Mouse (Mus musculus): ENCODE measurements around the gene Hacl1. TPM values are rescaled to one million over a fixed set of nuclear protein-coding genes. Genes with fewer than 3 reads are reported as not detected.

Gene Hacl1
- polyA plus RNA-seq, 1 experiment from 2014 or later, result 9.9 TPM

DNA sequence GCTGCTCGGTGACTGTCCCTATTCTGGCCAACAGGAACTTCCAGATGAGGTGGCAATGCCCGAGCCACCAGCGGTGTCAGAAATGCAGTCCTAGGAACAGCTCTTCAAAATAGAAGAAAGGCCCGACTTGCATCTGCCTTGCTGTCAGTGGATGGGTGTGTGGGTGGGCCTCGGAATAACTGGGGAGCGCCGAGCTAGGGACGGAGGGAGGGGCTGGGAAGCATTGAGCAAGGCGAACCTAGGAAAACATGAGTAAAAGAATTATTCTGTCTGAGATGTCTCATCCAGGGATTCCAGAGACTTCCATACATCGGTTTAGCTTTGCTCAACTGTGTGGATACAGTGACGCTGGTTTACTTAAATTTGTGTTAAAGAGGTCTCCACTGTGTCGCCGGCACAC is 27.2 kb upstream of the Hacl1 start:
- Histone ChIP-seq H3K4me2 (no peak overlapping the region), H3K4me1 (replicated peaks) (peaks cover 52% of the 10 kb centered on the region), H3K36me3 (peaks cover 7% of the 10 kb centered on the region; the same call in 1 of the 2 replicates), H3K9ac (no peak overlapping the region), H3K9me3 (no peaks in the 10 kb centered on the region), H3K27ac (replicated peaks) (no peak overlapping the region), H3K4me3 (no peak overlapping the region), H3K27me3 (no peaks in the 10 kb centered on the region)
- 79% methylated on average over 13 of the region's 13 CpGs for WGBS
- no peak for ATAC-seq (ENCODE audit: low read depth)

DNA sequence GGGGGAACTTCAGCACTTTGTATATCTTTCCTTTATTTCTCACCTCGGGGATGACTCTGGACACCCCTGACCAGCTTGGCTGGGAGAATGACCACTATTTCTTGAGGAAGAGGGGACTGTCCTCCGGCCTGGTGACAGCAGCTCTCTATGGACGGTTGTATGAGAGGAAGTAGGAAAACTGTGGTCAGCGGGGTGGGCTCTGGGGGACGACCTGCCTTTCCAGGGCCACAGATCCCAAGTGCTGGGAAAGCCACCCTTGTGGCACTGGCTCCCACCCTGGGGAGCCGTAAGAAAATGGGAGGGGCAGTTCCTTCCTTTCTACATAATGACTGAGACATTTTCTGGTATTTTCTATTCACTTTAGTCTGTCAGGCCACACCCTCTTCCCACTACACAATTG is 26.7 kb upstream of the Hacl1 start:
- 81% methylated on average over 6 of the region's 6 CpGs for WGBS
- H3K9ac ChIP-seq, result no peak overlapping the region
- no peak for ATAC-seq (ENCODE audit: low read depth)

GRCm38 (mm10) chr14:31666931-31667705 is 26.0 kb upstream of the Hacl1 start:
- Histone ChIP-seq H3K36me3 (peaks cover 7% of the 10 kb centered on the region; the same call in 1 of the 2 replicates), H3K27me3 (no peaks in the 10 kb centered on the region), H3K4me2 (no peak overlapping the region), H3K9ac (no peak overlapping the region), H3K9me3 (no peaks in the 10 kb centered on the region), H3K27ac (replicated peaks) (no peak overlapping the region), H3K4me3 (no peak overlapping the region), H3K4me1 (replicated peaks) (peaks cover 64% of the 10 kb centered on the region)
- WGBS, result 95% methylated on average over 28 of the region's 28 CpGs
- no peak for ATAC-seq (ENCODE audit: low read depth)

More for the DNA sequence above, 26.7 kb upstream of the Hacl1 start:
- peaks cover 58% of the 10 kb centered on the region for H3K4me1 ChIP-seq (replicated peaks)
- H3K9me3 ChIP-seq, result no peaks in the 10 kb centered on the region
- peaks cover 7% of the 10 kb centered on the region; the same call in 1 of the 2 replicates for H3K36me3 ChIP-seq
- H3K4me3 ChIP-seq, result no peak overlapping the region
- H3K27me3 ChIP-seq, result no peaks in the 10 kb centered on the region
- H3K27ac ChIP-seq (replicated peaks), result no peak overlapping the region
- no peak overlapping the region for H3K4me2 ChIP-seq

DNA sequence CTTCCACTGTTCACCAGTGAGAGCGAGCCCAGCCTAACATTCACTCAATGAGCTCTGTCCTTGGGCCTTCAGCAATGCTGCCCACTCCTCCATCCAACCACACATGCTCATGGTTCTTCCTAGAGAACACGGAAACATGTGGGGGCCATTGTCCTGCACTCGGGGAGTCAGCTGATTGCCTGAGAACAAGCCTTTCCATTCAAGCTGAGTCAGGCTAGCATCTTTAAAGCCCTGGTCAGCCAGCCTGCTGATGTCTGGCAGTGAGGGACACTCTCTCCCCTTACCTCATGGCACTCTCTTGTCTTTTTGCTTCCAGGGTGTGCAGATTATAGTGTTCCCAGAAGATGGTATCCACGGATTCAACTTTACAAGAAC is 24.5 kb upstream of the Hacl1 start:
- Histone ChIP-seq H3K36me3 (peaks cover 7% of the 10 kb centered on the region; the same call in 1 of the 2 replicates), H3K9me3 (no peaks in the 10 kb centered on the region), H3K4me2 (no peak overlapping the region), H3K9ac (no peak overlapping the region), H3K4me1 (replicated peaks) (peaks cover 72% of the 10 kb centered on the region), H3K27ac (replicated peaks) (peak overlapping the region; percentile 99), H3K27me3 (no peaks in the 10 kb centered on the region), H3K4me3 (no peak overlapping the region)
- 74% methylated on average over 4 of the region's 4 CpGs for WGBS
- no peak for ATAC-seq (ENCODE audit: low read depth)

DNA sequence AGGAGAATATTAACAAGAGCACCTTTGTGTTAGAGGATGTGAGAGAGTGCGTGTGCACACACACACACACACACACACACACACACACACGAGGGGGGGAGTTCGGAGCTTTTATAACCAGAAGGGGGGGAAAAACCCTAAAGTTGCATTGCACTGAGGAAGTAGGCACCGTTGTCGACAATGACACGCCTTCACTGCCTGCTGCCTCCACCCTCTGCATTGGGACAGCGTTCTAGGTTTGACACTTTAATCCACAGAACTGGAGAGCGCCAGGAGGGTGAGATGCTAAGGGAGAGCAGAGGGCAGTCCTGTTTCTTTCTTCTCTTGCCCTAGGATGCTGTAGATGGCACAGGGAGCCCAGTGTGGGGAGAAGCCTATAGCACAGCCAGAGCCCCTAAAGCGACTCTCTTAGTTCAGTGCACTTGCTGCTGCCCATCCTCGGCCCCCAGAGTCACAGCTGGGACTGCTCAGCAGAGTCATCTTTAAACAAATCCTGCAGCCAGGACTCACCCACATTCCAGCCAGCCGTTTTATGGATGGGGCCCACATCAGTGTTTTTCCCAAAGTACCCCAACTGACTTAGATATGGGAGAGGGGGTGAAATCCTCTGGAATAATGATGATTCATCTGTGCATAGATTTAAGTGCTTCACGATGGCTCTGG is 23.9 kb upstream of the Hacl1 start:
- ATAC-seq (ENCODE audit: low read depth), result no peak
- peaks cover 73% of the 10 kb centered on the region for H3K4me1 ChIP-seq (replicated peaks)
- H3K27me3 ChIP-seq, result no peaks in the 10 kb centered on the region
- H3K9ac ChIP-seq, result 0 out of 2 replicates have a peak overlapping the region, but pooled peaks have one; percentile 45
- no peaks in the 10 kb centered on the region for H3K9me3 ChIP-seq
- H3K36me3 ChIP-seq, result peaks cover 7% of the 10 kb centered on the region; the same call in 1 of the 2 replicates
- H3K4me2 ChIP-seq, result no peak overlapping the region
- 50% methylated on average over 12 of the region's 12 CpGs for WGBS
- peak overlapping the region; percentile 99 for H3K27ac ChIP-seq (replicated peaks)
- H3K4me3 ChIP-seq, result no peak overlapping the region

DNA sequence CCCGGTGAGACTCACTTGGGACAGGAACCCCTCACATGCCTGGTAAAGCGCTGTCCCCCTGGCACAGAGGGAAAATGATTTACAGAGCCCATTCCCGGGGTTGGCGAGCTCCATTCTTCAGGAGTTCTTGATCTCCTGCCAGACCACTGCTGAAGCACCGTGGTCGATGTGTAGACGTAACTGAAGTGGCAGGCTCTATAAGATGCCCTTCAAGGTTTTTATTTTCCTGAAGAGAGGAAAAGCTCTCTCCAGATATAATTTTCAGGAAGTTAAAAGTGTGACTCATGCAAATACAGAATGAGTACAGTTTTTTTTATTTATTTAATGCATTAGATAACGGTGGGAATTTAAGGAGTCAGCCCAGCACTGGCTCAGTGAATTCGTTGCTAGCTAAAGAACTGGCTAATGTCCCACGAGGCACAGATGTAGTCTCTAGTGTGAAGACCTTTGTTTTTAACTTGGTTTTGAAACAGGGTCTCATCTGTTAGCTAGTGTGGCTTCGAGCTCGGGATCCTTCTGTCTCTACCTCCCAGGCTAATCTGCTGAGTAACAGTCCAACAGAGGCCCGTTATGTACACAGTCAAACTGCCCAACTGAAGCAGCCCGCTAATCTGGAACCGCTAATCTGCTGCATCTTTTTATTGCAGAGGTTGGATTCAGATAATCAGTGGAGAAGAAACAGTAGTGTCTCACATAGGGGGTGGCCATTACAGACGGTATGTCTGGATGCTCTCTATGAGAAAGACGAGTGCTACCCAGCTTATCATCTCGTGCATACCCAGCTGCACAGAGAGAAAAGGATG is 23.2 kb upstream of the Hacl1 start:
- no peak overlapping the region for H3K9ac ChIP-seq

DNA sequence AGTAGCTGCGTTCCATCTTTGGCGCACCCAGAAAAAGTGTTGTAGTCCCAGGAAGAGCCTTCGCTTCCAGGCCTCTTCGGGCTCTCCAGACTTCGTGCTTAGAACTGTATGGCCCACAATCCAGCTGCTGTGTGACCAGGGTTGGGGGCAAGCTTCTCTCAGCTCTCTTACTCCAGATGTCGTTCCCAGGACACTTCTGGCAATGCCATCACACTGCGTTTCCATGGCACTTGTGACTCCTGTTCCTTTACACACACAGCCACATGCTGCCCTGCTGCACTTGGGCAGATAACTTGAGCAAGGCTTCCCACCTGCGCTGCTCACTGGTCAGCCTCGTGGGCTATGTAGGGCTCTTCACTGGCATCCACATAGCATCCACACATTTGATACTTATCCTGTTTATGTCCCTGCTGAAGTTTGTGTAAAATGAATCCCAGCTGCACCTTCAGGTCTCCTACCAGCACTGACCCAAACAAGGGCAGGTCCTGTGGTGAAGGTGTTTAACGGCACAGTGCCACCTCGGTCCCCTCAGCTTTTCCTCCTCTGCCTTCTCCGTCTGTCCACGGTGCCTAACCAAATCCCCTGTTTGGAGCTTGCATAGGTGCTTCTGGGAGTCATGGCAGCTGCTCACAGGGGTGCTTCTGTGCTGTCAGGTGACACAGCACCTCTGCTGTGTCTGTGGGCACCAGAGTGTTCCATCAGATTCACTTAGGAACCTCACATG is 22.5 kb upstream of the Hacl1 start:
- Histone ChIP-seq H3K9me3 (no peaks in the 10 kb centered on the region), H3K9ac (no peak overlapping the region; the same call in 1 of the 2 replicates), H3K4me3 (no peak overlapping the region), H3K36me3 (peaks cover 7% of the 10 kb centered on the region; the same call in 1 of the 2 replicates), H3K27me3 (no peaks in the 10 kb centered on the region), H3K4me2 (no peak overlapping the region; the same call in 1 of the 2 replicates), H3K27ac (replicated peaks) (peak overlapping the region; percentile 99), H3K4me1 (replicated peaks) (peaks cover 74% of the 10 kb centered on the region)
- ATAC-seq (ENCODE audit: low read depth), result no peak
- WGBS, result 85% methylated on average over 13 of the region's 13 CpGs

More for the DNA sequence above, 23.2 kb upstream of the Hacl1 start:
- H3K9me3 ChIP-seq, result no peaks in the 10 kb centered on the region
- ATAC-seq (ENCODE audit: low read depth), result no peak
- no peak overlapping the region for H3K4me3 ChIP-seq
- H3K4me2 ChIP-seq, result no peak overlapping the region
- 33% methylated on average over 18 of the region's 18 CpGs for WGBS
- H3K4me1 ChIP-seq (replicated peaks), result peaks cover 73% of the 10 kb centered on the region
- H3K36me3 ChIP-seq, result peaks cover 7% of the 10 kb centered on the region; the same call in 1 of the 2 replicates
- H3K27me3 ChIP-seq, result no peaks in the 10 kb centered on the region
- H3K27ac ChIP-seq (replicated peaks), result peak overlapping the region; percentile 99

DNA sequence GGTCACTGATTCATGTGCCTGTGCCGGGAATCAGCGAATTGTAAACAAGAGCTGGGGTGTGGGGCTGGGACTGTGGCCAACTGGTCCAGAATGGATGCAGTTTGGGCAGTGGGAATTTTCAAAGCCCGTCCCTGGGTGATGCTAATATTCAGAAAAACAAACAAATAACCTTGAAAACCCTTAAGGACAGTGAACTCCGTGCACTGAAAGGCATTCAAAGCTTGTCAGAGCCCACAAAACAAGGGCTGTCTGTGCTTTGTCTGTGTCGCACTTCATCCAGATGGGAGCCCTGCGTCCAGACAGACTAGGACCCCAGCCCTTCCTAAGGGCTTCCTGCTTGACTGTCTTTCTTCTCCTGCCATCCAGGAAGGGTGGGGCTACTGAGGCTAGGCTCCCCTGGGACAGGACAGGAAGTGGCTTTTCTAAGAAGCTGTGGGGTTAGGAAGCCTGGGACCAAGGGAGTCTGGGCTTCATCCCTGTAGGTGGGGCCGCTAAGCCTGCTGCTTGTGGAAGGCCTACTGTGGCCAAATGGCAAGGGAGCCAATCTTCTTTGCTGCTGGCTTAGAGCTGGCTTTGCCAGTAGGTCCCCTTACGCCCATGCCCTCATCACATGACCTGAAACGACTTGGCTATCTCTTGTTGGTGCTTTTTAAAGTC is 21.6 kb upstream of the Hacl1 start:
- ATAC-seq (ENCODE audit: low read depth), result peak; percentile 74
- WGBS, result 15% methylated on average over 9 of the region's 9 CpGs
- peak overlapping the region; percentile 70 for H3K4me2 ChIP-seq
- no peaks in the 10 kb centered on the region for H3K9me3 ChIP-seq
- H3K27ac ChIP-seq (replicated peaks), result peak overlapping the region; percentile 99
- H3K36me3 ChIP-seq, result peaks cover 7% of the 10 kb centered on the region; the same call in 1 of the 2 replicates
- peak overlapping the region; percentile 68 for H3K9ac ChIP-seq
- no peaks in the 10 kb centered on the region for H3K27me3 ChIP-seq
- peak overlapping the region; percentile 41 for H3K4me3 ChIP-seq
- peaks cover 79% of the 10 kb centered on the region for H3K4me1 ChIP-seq (replicated peaks)

DNA sequence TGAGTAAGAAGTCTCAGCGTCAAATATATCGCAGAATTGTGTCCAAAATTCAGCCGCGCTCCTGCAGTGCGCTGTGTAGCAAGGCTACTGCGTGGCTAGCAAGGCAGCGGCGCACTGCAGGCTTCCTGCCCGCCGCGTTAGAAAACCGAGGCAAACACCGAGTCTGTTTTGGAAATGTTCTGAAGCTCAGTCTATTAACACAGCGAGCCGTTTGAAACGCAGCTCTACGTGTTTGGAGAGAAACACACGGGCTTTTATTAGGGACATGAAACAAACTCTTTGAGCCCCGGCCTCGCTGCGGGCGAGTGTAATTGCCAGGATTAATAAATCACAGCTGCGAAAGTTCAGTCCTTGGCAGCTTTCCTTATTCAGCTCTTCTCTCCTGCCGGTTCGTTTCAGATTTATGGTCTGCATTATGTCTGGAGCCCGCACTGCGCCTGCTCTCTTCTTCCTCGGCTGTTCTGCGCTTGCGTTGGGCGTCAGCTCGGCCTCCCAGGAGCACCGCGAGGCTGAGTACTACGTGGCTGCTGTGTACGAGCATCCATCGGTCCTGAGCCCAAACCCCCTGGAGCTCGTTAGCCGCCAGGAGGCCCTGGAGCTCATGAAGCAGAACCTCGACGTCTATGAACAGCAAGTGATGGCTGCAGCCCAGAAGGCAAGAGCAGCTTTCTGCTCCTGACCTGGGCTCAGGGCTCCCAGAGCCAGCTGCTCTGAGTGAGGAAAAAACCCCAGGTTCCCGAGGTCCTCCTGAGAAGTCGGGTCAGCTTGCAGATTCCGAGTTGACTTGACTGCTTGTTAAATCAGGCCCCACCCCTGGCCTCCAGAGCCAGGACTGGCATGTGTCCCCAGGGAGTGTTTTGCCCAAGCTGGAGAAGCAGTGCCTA is 20.8 kb upstream of the Hacl1 start:
- Histone ChIP-seq H3K4me3 (peak overlapping the region; percentile 41), H3K27ac (replicated peaks) (peak overlapping the region; percentile 99), H3K4me1 (replicated peaks) (peaks cover 87% of the 10 kb centered on the region), H3K9me3 (no peaks in the 10 kb centered on the region), H3K9ac (peak overlapping the region; percentile 68), H3K36me3 (peaks cover 2% of the 10 kb centered on the region; the same call in 1 of the 2 replicates), H3K27me3 (no peaks in the 10 kb centered on the region), H3K4me2 (peak overlapping the region; percentile 70)
- ATAC-seq (ENCODE audit: low read depth), result peak; percentile 96
- WGBS, result under 1% methylated on average over 44 of the region's 44 CpGs

DNA sequence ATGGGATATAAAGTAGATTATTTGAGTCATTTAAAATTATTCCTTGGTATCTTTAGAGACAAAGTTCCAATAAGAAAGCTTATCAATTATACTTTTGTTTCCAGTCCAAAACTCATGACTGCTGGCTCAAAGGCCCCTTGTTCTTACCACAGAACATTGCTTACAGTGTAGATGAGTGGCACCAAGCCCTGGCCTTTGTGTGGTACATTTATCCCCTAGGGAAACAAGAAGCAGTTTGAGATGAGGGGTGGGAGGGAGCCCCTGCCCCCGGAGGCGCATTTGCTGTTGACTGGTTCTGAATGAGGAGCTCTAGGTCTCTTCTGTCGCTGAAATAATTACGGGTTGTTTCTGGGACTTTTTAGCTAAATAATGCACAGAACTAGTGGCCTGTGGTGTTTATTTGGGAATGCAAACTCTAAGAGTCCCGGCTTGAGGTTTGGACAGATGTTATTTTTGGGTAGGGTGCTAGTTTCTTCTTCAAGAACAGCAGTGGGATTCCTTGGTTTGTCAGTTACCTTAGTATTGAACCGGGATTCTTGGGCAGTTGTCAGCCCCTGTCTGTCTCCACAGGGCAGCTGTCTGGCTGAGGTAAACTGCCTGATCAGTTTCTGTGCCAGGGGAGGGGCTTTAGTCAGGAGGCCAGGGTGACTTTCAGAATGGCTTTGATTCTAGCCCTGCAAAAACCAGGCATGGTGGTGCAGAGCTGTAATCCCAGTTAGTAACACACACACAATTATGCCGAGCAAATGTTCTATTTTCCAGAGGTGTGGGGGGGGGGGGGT is 19.4 kb upstream of the Hacl1 start:
- Histone ChIP-seq H3K36me3 (no peaks in the 10 kb centered on the region), H3K9ac (0 out of 2 replicates have a peak overlapping the region, but pooled peaks have one; percentile 31), H3K27me3 (no peaks in the 10 kb centered on the region), H3K4me2 (peak overlapping the region; percentile 70), H3K27ac (replicated peaks) (peak overlapping the region; percentile 99), H3K4me3 (no peak overlapping the region), H3K4me1 (replicated peaks) (peaks cover 86% of the 10 kb centered on the region), H3K9me3 (no peaks in the 10 kb centered on the region)
- 25% methylated on average over 7 of the region's 7 CpGs for WGBS
- no peak for ATAC-seq (ENCODE audit: low read depth)

Measured in neural tube, embryonic 13.5 days (tissue).